Mouse (Mus musculus) MEL (cell line): ENCODE results near the gene Rnf220. TPM values are rescaled to one million over a fixed set of nuclear protein-coding genes. Genes with fewer than 3 reads are reported as not detected.
A peak's percentile ranks its signal among the peaks of the same experiment; 100 is the strongest.

Experiments
- DNase-seq: peaks from one replicate; pipeline ENCODE4 v3.0.0; 2011; ENCODE audit warnings: low read depth, low spot score
- H3K27ac ChIP-seq: 2 replicates; pipeline ENCODE4 v1.5.1; 2012; ENCODE audit warnings: low read depth, mild to moderate bottlenecking, control low read depth, low read length, moderate library complexity; ENCODE audit not compliant: control insufficient read depth
- H3K27me3 ChIP-seq, 2 experiments: fragments of 150-350 bp in 1 of 2; sonication (generic) in 1 of 2; 2 replicates each; pipeline ENCODE4 v1.6.1; 2012; ENCODE audit warnings: low read length in 2 of 2, mild to moderate bottlenecking in 2 of 2, improper control_type of control experiment in 1 of 2, moderate library complexity in 1 of 2; ENCODE audit not compliant: insufficient read depth in 2 of 2, control insufficient read depth in 1 of 2
- H3K36me3 ChIP-seq, 2 experiments: 2 replicates each; pipeline ENCODE4 v1.6.1; 2012 to 2014; ENCODE audit warnings: low read length in 2 of 2, improper control_type of control experiment in 1 of 2, inconsistent platforms in 1 of 2, mild to moderate bottlenecking in 1 of 2; ENCODE audit not compliant: insufficient read depth in 2 of 2, control insufficient read depth in 1 of 2
- H3K4me1 ChIP-seq, 2 experiments: fragments of 150-350 bp in 1 of 2; sonication (generic) in 1 of 2; 2 replicates each; pipeline ENCODE4 v1.6.1; 2012; ENCODE audit warnings: low read length in 2 of 2, improper control_type of control experiment in 1 of 2, mild to moderate bottlenecking in 1 of 2; ENCODE audit not compliant: insufficient read depth in 2 of 2, control insufficient read depth in 1 of 2
- H3K4me3 ChIP-seq, 2 experiments: fragments of 150-350 bp in 1 of 2; sonication (generic) in 1 of 2; 2 replicates each; pipeline ENCODE4 v1.5.1; 2012; ENCODE audit warnings: low read depth in 2 of 2, low read length in 2 of 2, mild to moderate bottlenecking in 2 of 2, moderate library complexity in 2 of 2, control low read depth in 1 of 2, improper control_type of control experiment in 1 of 2; ENCODE audit not compliant: control insufficient read depth in 1 of 2, insufficient read depth in 1 of 2
- H3K79me2 ChIP-seq: 2 replicates; pipeline ENCODE4 v1.6.1; 2012; ENCODE audit warnings: mild to moderate bottlenecking, low read length, moderate library complexity; ENCODE audit not compliant: control insufficient read depth, poor library complexity, insufficient read depth
- H3K9ac ChIP-seq: 2 replicates; pipeline ENCODE4 v1.6.1; 2012; ENCODE audit warnings: low read depth, mild to moderate bottlenecking, control low read depth, low read length, moderate library complexity; ENCODE audit not compliant: control insufficient read depth, poor library complexity, severe bottlenecking
- H3K9me3 ChIP-seq: fragments of 150-350 bp; sonication (generic); replicated peaks from 2 replicates; pipeline ENCODE4 v1.6.1; 2012; ENCODE audit warnings: mild to moderate bottlenecking, low read length, improper control_type of control experiment, moderate library complexity; ENCODE audit not compliant: insufficient read depth
- BHLHE40 ChIP-seq: IDR thresholded peaks from 2 replicates; pipeline ENCODE4 v1.6.1; 2012; ENCODE audit warnings: low read depth, mild to moderate bottlenecking, inconsistent platforms, low read length, improper control_type of control experiment, borderline replicate concordance
- E2F4 ChIP-seq: IDR thresholded peaks from 2 replicates; pipeline ENCODE4 v1.6.1; 2011; ENCODE audit warnings: low read depth, low read length, improper control_type of control experiment, borderline replicate concordance
- ELF1 ChIP-seq: IDR thresholded peaks from 2 replicates; pipeline ENCODE4 v1.6.1; 2014; ENCODE audit warnings: low read depth, mild to moderate bottlenecking, inconsistent platforms, low read length, improper control_type of control experiment, moderate library complexity
- EP300 ChIP-seq, 2 experiments: IDR thresholded peaks; 2 replicates each; pipeline ENCODE4 v1.6.1; 2011; ENCODE audit warnings: improper control_type of control experiment in 2 of 2, low read length in 2 of 2, low read depth in 1 of 2, mild to moderate bottlenecking in 1 of 2
- GATA1 ChIP-seq: IDR thresholded peaks from 2 replicates; pipeline ENCODE4 v1.6.1; 2011; ENCODE audit warnings: low read depth, low read length, improper control_type of control experiment
- MAX ChIP-seq: IDR thresholded peaks from 2 replicates; pipeline ENCODE4 v1.6.1; 2011; ENCODE audit warnings: low read length, improper control_type of control experiment
- MAZ ChIP-seq: IDR thresholded peaks from 2 replicates; pipeline ENCODE4 v1.6.1; 2012; ENCODE audit warnings: low read depth, mild to moderate bottlenecking, inconsistent platforms, low read length, improper control_type of control experiment
- MEF2A ChIP-seq: IDR thresholded peaks from 2 replicates; pipeline ENCODE4 v1.6.1; 2014; ENCODE audit warnings: low read depth, mild to moderate bottlenecking, inconsistent platforms, low read length, improper control_type of control experiment; ENCODE audit not compliant: poor library complexity, insufficient replicate concordance, severe bottlenecking; ENCODE audit errors: extremely low read depth
- MYC ChIP-seq: IDR thresholded peaks from 2 replicates; pipeline ENCODE4 v1.6.1; 2011; ENCODE audit warnings: low read depth, mild to moderate bottlenecking, low read length, improper control_type of control experiment, moderate library complexity
- NRF1 ChIP-seq: IDR thresholded peaks from 2 replicates; pipeline ENCODE4 v1.6.1; 2014; ENCODE audit warnings: low read depth, mild to moderate bottlenecking, inconsistent platforms, low read length, improper control_type of control experiment, moderate library complexity; ENCODE audit not compliant: poor library complexity, insufficient read depth, severe bottlenecking
- POLR2A ChIP-seq, 2 experiments: IDR thresholded peaks; 2 replicates each; pipeline ENCODE4 v1.6.1; 2011 to 2012; ENCODE audit warnings: low read length in 2 of 2, mild to moderate bottlenecking in 2 of 2, control low read depth in 1 of 2, improper control_type of control experiment in 1 of 2, low read depth in 1 of 2, moderate library complexity in 1 of 2; ENCODE audit not compliant: control insufficient read depth in 1 of 2, insufficient read depth in 1 of 2, poor library complexity in 1 of 2
- POLR2AphosphoS2 ChIP-seq: IDR thresholded peaks from 2 replicates; pipeline ENCODE4 v1.6.1; 2011; ENCODE audit warnings: low read length, improper control_type of control experiment
- TAL1 ChIP-seq: IDR thresholded peaks from 2 replicates; pipeline ENCODE4 v1.6.1; 2012; ENCODE audit warnings: mild to moderate bottlenecking, inconsistent platforms, low read length, moderate library complexity, mixed read lengths
- TCF12 ChIP-seq: IDR thresholded peaks from 2 replicates; pipeline ENCODE4 v1.6.1; 2014; ENCODE audit warnings: low read depth, mild to moderate bottlenecking, inconsistent platforms, low read length, improper control_type of control experiment, moderate library complexity
- UBTF ChIP-seq: IDR thresholded peaks from 2 replicates; pipeline ENCODE4 v1.6.1; 2012; ENCODE audit warnings: low read depth, mild to moderate bottlenecking, inconsistent platforms, low read length, improper control_type of control experiment, moderate library complexity, borderline replicate concordance; ENCODE audit not compliant: insufficient read depth
- ZKSCAN1 ChIP-seq: IDR thresholded peaks from 2 replicates; pipeline ENCODE4 v1.6.1; 2012; ENCODE audit warnings: low read depth, mild to moderate bottlenecking, inconsistent platforms, low read length, improper control_type of control experiment, moderate library complexity
- polyA plus RNA-seq, 2 experiments: library from polyadenylated mRNA; stranded (reverse) in 1 of 2; unstranded in 1 of 2; fragments of >175 nt in 1 of 2; fragments of >200 nt in 1 of 2; gene quantifications; 2 replicates each; pipeline versions ENCODE4 v1.2.1 to v1.2.4; 2012; ENCODE audit warnings: low replicate concordance in 2 of 2, low read depth in 1 of 2; ENCODE audit not compliant: insufficient read length in 2 of 2, insufficient read depth in 1 of 2, missing spikeins in 1 of 2
- total RNA-seq: library from RNA; depleted of rRNA; stranded (reverse); fragments of 300-350 nt; gene quantifications from 2 replicates; pipeline ENCODE4 v1.2.3, GENCODE M21; 2012

Rnf220 gene
- total and polyA plus RNA-seq, 3 experiments = 121 to 201 TPM; not detected in 1

GRCm38 (mm10) chr4:117483931-117484255, 13.0 kb downstream of the Rnf220 start:
- Histone ChIP-seq H3K36me3 (peaks cover 0 to 29% of the 10 kb centered on the region in 2 experiments; a peak in 2 of 4 replicates), H3K9me3 (no peaks in the 10 kb centered on the region), H3K27me3 (no peaks in the 10 kb centered on the region), H3K4me3 (no peak overlapping the region), H3K79me2 (no peaks in the 10 kb centered on the region), H3K4me1 (peaks cover 7 to 34% of the 10 kb centered on the region in 2 experiments), H3K27ac (no peak overlapping the region), H3K9ac (no peak overlapping the region)
- TF ChIP-seq EP300 (IDR thresholded peaks at IDR 0.05; ENCODE audit: low read depth in 1 of 2, low read length in 2 of 2) = no peak
- no peak for TF ChIP-seq MEF2A
- no peak for TF ChIP-seq NRF1
- no peak for TF ChIP-seq GATA1
- no peak for TF ChIP-seq UBTF
- TF ChIP-seq E2F4 = no peak
- no peak for TF ChIP-seq ZKSCAN1
- TF ChIP-seq POLR2AphosphoS2 = no peak
- no peak for TF ChIP-seq MAZ
- DNase-seq = no peak

DNA sequence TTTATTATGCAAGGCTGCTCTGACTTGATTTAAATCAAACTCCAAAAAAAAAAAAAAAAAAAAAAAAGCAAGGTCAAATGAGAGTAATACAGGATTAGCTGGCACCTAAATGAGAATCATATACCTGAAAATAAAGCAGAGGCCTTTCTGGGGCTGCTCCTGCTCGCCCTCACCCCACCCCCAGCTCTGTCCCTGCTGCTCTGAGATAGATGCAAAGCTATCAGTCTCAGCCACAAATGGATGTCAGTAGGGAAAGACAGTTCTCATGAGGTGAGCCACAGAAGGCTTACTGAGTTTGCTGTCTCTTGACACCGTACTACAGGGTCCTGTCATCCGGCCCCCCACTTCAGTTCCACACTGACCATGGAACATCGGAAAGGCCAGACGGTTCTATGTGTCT, 14.7 kb downstream of the Rnf220 start:
- Histone ChIP-seq H3K27me3 (no peaks in the 10 kb centered on the region), H3K27ac (no peak overlapping the region), H3K9me3 (no peaks in the 10 kb centered on the region), H3K79me2 (no peaks in the 10 kb centered on the region), H3K4me3 (no peak overlapping the region), H3K4me1 (peaks cover 13 to 49% of the 10 kb centered on the region in 2 experiments), H3K9ac (no peak overlapping the region), H3K36me3 (peaks cover 0 to 40% of the 10 kb centered on the region in 2 experiments; a peak in 2 of 4 replicates)
- peak; percentile 31 for DNase-seq
- TF ChIP-seq BHLHE40 (no peak), TCF12 (0 out of 2 replicates have a peak, but pooled peaks have one; percentile 16), MAX (no peak), EP300 (IDR thresholded peaks at IDR 0.05; ENCODE audit: low read depth in 1 of 2, low read length in 2 of 2) (peak; percentile 32 to 53; a peak in 3 of 4 replicates), MYC (no peak), TAL1 (peak; percentile 22; the same call in 1 of the 2 replicates), ELF1 (no peak), POLR2A (IDR thresholded peaks at IDR 0.05; ENCODE audit: control insufficient read depth in 1 of 2, insufficient read depth in 1 of 2, low read depth in 1 of 2, low read length in 2 of 2, poor library complexity in 1 of 2) (no peak)
